Comparison of ENCODE assay signal across 9 mouse cellular contexts in genomic region chrX:72987520-72987905, GRCm38 (mm10). TPM values are rescaled to one million over a fixed set of nuclear protein-coding genes. Genes with fewer than 3 reads are reported as not detected.
DNase-seq lines count a peak whose midpoint lies in the region; ATAC-seq and TF ChIP-seq lines count a peak whose summit lies in the region.
"Had no signal": no experiment of that assay in that cellular context is flagged by ENCODE, and none has a peak within 500 bp of the region (broad histone marks: within the 10 kb centered on the region; RNA-seq: fewer than 3 reads in every experiment).

No protein-coding gene starts in this region.

- H3K4me2 ChIP-seq in kidney, postnatal 0 days (ENCODE audit: low read length): peak overlapping the region; percentile 65
- peak overlapping the region; percentile 57 for H3K4me2 ChIP-seq in embryonic facial prominence, embryonic 12.5 days (replicated peaks)
- H3K4me2 ChIP-seq in hindbrain, embryonic 16.5 days (ENCODE audit: low read length): peak overlapping the region; percentile 70
- peak overlapping the region; percentile 64 for H3K4me2 ChIP-seq in midbrain, embryonic 15.5 days

- whole genome bisulfite sequencing in kidney, postnatal 0 days: 38% methylated on average over 14 of the region's 14 CpGs
- 29% methylated on average over 14 of the region's 14 CpGs for WGBS in embryonic facial prominence, embryonic 12.5 days
- WGBS in hindbrain, embryonic 16.5 days: 33% methylated on average over 13 of the region's 14 CpGs
- 36% methylated on average over 14 of the region's 14 CpGs for WGBS in midbrain, embryonic 15.5 days

- no peaks in the 10 kb centered on the region for H3K27me3 ChIP-seq in kidney, postnatal 0 days (ENCODE audit: insufficient read depth, low read length)
- peaks cover 3% of the 10 kb centered on the region; the same call in 1 of the 2 replicates for H3K27me3 ChIP-seq in embryonic facial prominence, embryonic 12.5 days
- H3K27me3 ChIP-seq in hindbrain, embryonic 16.5 days (replicated peaks; ENCODE audit: control insufficient read depth, insufficient read depth, low read length): no peaks in the 10 kb centered on the region; the same call in 1 of the 2 replicates
- H3K27me3 ChIP-seq in midbrain, embryonic 15.5 days (replicated peaks): peaks cover 4% of the 10 kb centered on the region

- H3K4me3 ChIP-seq in kidney, postnatal 0 days (replicated peaks; ENCODE audit: low read depth, low read length): peak overlapping the region; percentile 36
- peak overlapping the region; percentile 34 for H3K4me3 ChIP-seq in embryonic facial prominence, embryonic 12.5 days
- peak overlapping the region; percentile 44 for H3K4me3 ChIP-seq in hindbrain, embryonic 16.5 days (ENCODE audit: low read length)
- H3K4me3 ChIP-seq in midbrain, embryonic 15.5 days: peak overlapping the region; percentile 35

- H3K4me1 ChIP-seq in kidney, postnatal 0 days (replicated peaks; ENCODE audit: insufficient read depth, low read length): no peaks in the 10 kb centered on the region
- no peaks in the 10 kb centered on the region for H3K4me1 ChIP-seq in embryonic facial prominence, embryonic 12.5 days
- H3K4me1 ChIP-seq in hindbrain, embryonic 16.5 days (ENCODE audit: control insufficient read depth, insufficient read depth, low read depth, low read length): peaks cover 2% of the 10 kb centered on the region; the same call in 1 of the 2 replicates
- no peaks in the 10 kb centered on the region for H3K4me1 ChIP-seq in midbrain, embryonic 15.5 days

- H3K9me3 ChIP-seq in kidney, postnatal 0 days (replicated peaks; ENCODE audit: low read length): no peaks in the 10 kb centered on the region
- H3K9me3 ChIP-seq in embryonic facial prominence, embryonic 12.5 days: no peaks in the 10 kb centered on the region
- no peaks in the 10 kb centered on the region for H3K9me3 ChIP-seq in hindbrain, embryonic 16.5 days (ENCODE audit: control insufficient read depth, low read length)
- H3K9me3 ChIP-seq in midbrain, embryonic 15.5 days: no peaks in the 10 kb centered on the region

- no peak for DNase-seq in kidney, postnatal 0 days (ENCODE audit: low spot score)
- DNase-seq in kidney, postnatal 25 days: no peak
- DNase-seq in embryo, embryonic 9.5 days (ENCODE audit: extremely low spot score): no peak
- no peak for DNase-seq in left cerebral cortex, postnatal 10 days (ENCODE audit: extremely low spot score in 1 of 2, low spot score in 2 of 2)
- no peak for DNase-seq in right cerebral cortex, postnatal 14 days
- DNase-seq: layer of hippocampus, postnatal 36 days had no signal

- 0 out of 2 replicates have a peak overlapping the region, but pooled peaks have one; percentile 37 for H3K9ac ChIP-seq in kidney, postnatal 0 days (ENCODE audit: low read depth, low read length)
- H3K9ac ChIP-seq in embryonic facial prominence, embryonic 12.5 days: peak overlapping the region; percentile 30
- peak overlapping the region; percentile 48 for H3K9ac ChIP-seq in hindbrain, embryonic 16.5 days (ENCODE audit: low read depth, low read length)
- no peak overlapping the region for H3K9ac ChIP-seq in midbrain, embryonic 15.5 days

- intact Hi-C loops in left cerebral cortex, postnatal 10 days (cut with DNase I): no loop called here

- H3K36me3 ChIP-seq in kidney, postnatal 0 days (ENCODE audit: insufficient read depth, low read length): no peaks in the 10 kb centered on the region
- H3K36me3 ChIP-seq in embryonic facial prominence, embryonic 12.5 days: no peaks in the 10 kb centered on the region
- H3K36me3 ChIP-seq in hindbrain, embryonic 16.5 days (ENCODE audit: control insufficient read depth, insufficient read depth, low read length): no peaks in the 10 kb centered on the region
- no peaks in the 10 kb centered on the region for H3K36me3 ChIP-seq in midbrain, embryonic 15.5 days (replicated peaks)

- no peak for ATAC-seq in kidney, postnatal 0 days (replicated peaks; ENCODE audit: low FRiP score, low read depth)
- no peak for ATAC-seq in embryonic facial prominence, embryonic 12.5 days (ENCODE audit: insufficient number of reproducible peaks, insufficient read depth, low FRiP score, low TSS enrichment)
- ATAC-seq in hindbrain, embryonic 16.5 days: no peak
- ATAC-seq in midbrain, embryonic 15.5 days (replicated peaks): no peak

- H3K27ac ChIP-seq in kidney, postnatal 0 days: no peak overlapping the region
- no peak overlapping the region for H3K27ac ChIP-seq in embryonic facial prominence, embryonic 12.5 days
- H3K27ac ChIP-seq in hindbrain, embryonic 16.5 days (ENCODE audit: low read depth, low read length): no peak overlapping the region
- no peak overlapping the region for H3K27ac ChIP-seq in midbrain, embryonic 15.5 days

- TF ChIP-seq CTCF in kidney, postnatal 0 days (IDR thresholded peaks at IDR 0.05; ENCODE audit: low read depth): no peak

RNA-seq across cellular contexts. Expression of gene Zfp185, which starts 0.4 kb away (rescaled TPM):
- 8.2 and 8.7 TPM in 2 replicates for polyA plus RNA-seq in kidney, postnatal 0 days (2015; fragmentation: Nextera tagmentation; extraction: Ambion mirVana)
- polyA plus RNA-seq in embryonic facial prominence, embryonic 12.5 days (2016; fragmentation: Nextera tagmentation; extraction: Ambion mirVana): 11.3 TPM in 2 replicates
- polyA plus RNA-seq in hindbrain, embryonic 16.5 days (2015; fragmentation: Nextera tagmentation; extraction: Ambion mirVana): 1.3 and 2.0 TPM in 2 replicates
- 0.78 and 1.1 TPM in 2 replicates for polyA plus RNA-seq in midbrain, embryonic 15.5 days (2015; fragmentation: Nextera tagmentation; extraction: Ambion mirVana)
- 1 to 10 TPM in 1 of 2 experiments, under 1 TPM in 1; 0.90 to 1.0 TPM for total RNA-seq in left cerebral cortex, postnatal 10 days (2021)

RNA-seq across cellular contexts. Expression of gene Pnma5, which starts 49.4 kb away (rescaled TPM):
- not detected in 2 replicates for polyA plus RNA-seq in kidney, postnatal 0 days (2015; fragmentation: Nextera tagmentation; extraction: Ambion mirVana)
- 0.09 TPM in 1 of 2 replicates, not detected in the other for polyA plus RNA-seq in embryonic facial prominence, embryonic 12.5 days (2016; fragmentation: Nextera tagmentation; extraction: Ambion mirVana)
- polyA plus RNA-seq in hindbrain, embryonic 16.5 days (2015; fragmentation: Nextera tagmentation; extraction: Ambion mirVana): 0.16 and 0.43 TPM in 2 replicates
- 0.10 and 0.22 TPM in 2 replicates for polyA plus RNA-seq in midbrain, embryonic 15.5 days (2015; fragmentation: Nextera tagmentation; extraction: Ambion mirVana)
- total RNA-seq in left cerebral cortex, postnatal 10 days (2021): under 1 TPM; 0.41 to 0.59 TPM
